Mouse (Mus musculus): ENCODE measurements around the gene Sertad1.
"Not testable (repeated sequence)": the region's sequence is repeated elsewhere in the genome, so short reads cannot be mapped to it uniquely, and the experiment has no call there.

Gene Sertad1

GRCm38 (mm10) chr7:27473156-27473834 lies 13.4 kb upstream of the Sertad1 start, which contains the start of gene Sertad3:
Sertad3 (plus strand) TSS chr7:27473768.
- peak; percentile 99 for DNase-seq (ENCODE audit: low spot score)

- no peak for DNase-seq (ENCODE audit: low spot score)
These were observed 12.7 kb upstream of the Sertad1 start for GRCm38 (mm10) chr7:27473835-27474489.

GRCm38 (mm10) chr7:27474490-27474954 lies 12.2 kb upstream of the Sertad1 start:
- DNase-seq (ENCODE audit: low spot score), result peak; percentile 100

- no peak for DNase-seq (ENCODE audit: low spot score)
These were observed 11.1 kb upstream of the Sertad1 start for GRCm38 (mm10) chr7:27475596-27475995.

GRCm38 (mm10) chr7:27476098-27476635 lies 10.5 kb upstream of the Sertad1 start:
- no peak for DNase-seq (ENCODE audit: low spot score)

- no peak for DNase-seq (ENCODE audit: low spot score)
These were observed 8.1 kb upstream of the Sertad1 start for GRCm38 (mm10) chr7:27478561-27478960.

GRCm38 (mm10) chr7:27479750-27480149 lies 7.0 kb upstream of the Sertad1 start:
- DNase-seq (ENCODE audit: low spot score), result no peak

- DNase-seq (ENCODE audit: low spot score), result no peak
These were observed 6.2 kb upstream of the Sertad1 start for GRCm38 (mm10) chr7:27480506-27480905.

GRCm38 (mm10) chr7:27480927-27481626 lies 5.6 kb upstream of the Sertad1 start:
- no peak for DNase-seq (ENCODE audit: low spot score)

- peak; percentile 85 for DNase-seq (ENCODE audit: low spot score)
These were observed 5.1 kb upstream of the Sertad1 start for GRCm38 (mm10) chr7:27481627-27481969.

GRCm38 (mm10) chr7:27483860-27484259 lies 2.9 kb upstream of the Sertad1 start:
- DNase-seq (ENCODE audit: low spot score), result no peak

GRCm38 (mm10) chr7:27486102-27486769 lies 474 bp upstream of the Sertad1 start:
- DNase-seq (ENCODE audit: low spot score), result no peak

- DNase-seq (ENCODE audit: low spot score), result peak; percentile 43
These were observed 1.1 kb downstream of the Sertad1 start for GRCm38 (mm10) chr7:27487740-27488268.

GRCm38 (mm10) chr7:27489270-27489869 lies 2.7 kb downstream of the Sertad1 start:
- no peak for DNase-seq (ENCODE audit: low spot score)

GRCm38 (mm10) chr7:27490227-27490542 lies 3.5 kb downstream of the Sertad1 start:
- no peak for DNase-seq (ENCODE audit: low spot score)

- DNase-seq (ENCODE audit: low spot score), result peak; percentile 90
These were observed 4.0 kb downstream of the Sertad1 start for GRCm38 (mm10) chr7:27490543-27491329.

- no peak for DNase-seq (ENCODE audit: low spot score)
These were observed 5.1 kb downstream of the Sertad1 start for GRCm38 (mm10) chr7:27491856-27492255.

GRCm38 (mm10) chr7:27493022-27493421 lies 6.3 kb downstream of the Sertad1 start:
- no peak for DNase-seq (ENCODE audit: low spot score)

GRCm38 (mm10) chr7:27493450-27493849 lies 6.7 kb downstream of the Sertad1 start:
- DNase-seq (ENCODE audit: low spot score), result no peak

- not testable (repeated sequence) for DNase-seq (ENCODE audit: low spot score)
These were observed 8.1 kb downstream of the Sertad1 start for GRCm38 (mm10) chr7:27494659-27495367.

All from embryo, embryonic 10.5 days (tissue).